Mouse (Mus musculus): ENCODE measurements around the gene D3Ertd254e. TPM values are rescaled to one million over a fixed set of nuclear protein-coding genes. Genes with fewer than 3 reads are reported as not detected.

D3Ertd254e gene
- polyA plus RNA-seq, 1 experiment, result 4.1 TPM

GRCm38 (mm10) chr3:36170670-36171210 is 19.9 kb downstream of the D3Ertd254e start:
- Histone ChIP-seq H3K4me3 (ENCODE audit: insufficient read depth, low read length) (no peak overlapping the region), H3K4me1 (ENCODE audit: control insufficient read depth, insufficient read depth, low read length) (no peaks in the 10 kb centered on the region), H3K27ac (ENCODE audit: insufficient read depth, low read depth, low read length) (no peak overlapping the region)
- no peak for TF ChIP-seq POLR2A (IDR thresholded peaks at IDR 0.05; ENCODE audit: borderline replicate concordance, low read depth, low read length)
- no peak for TF ChIP-seq CTCF (IDR thresholded peaks at IDR 0.05; ENCODE audit: low read depth, low read length)

- Histone ChIP-seq H3K27ac (ENCODE audit: insufficient read depth, low read depth, low read length) (no peak overlapping the region), H3K4me1 (ENCODE audit: control insufficient read depth, insufficient read depth, low read length) (no peaks in the 10 kb centered on the region), H3K4me3 (ENCODE audit: insufficient read depth, low read length) (no peak overlapping the region)
- TF ChIP-seq CTCF (IDR thresholded peaks at IDR 0.05; ENCODE audit: low read depth, low read length), result no peak
- no peak for TF ChIP-seq POLR2A (IDR thresholded peaks at IDR 0.05; ENCODE audit: borderline replicate concordance, low read depth, low read length)
These were observed 20.5 kb downstream of the D3Ertd254e start for GRCm38 (mm10) chr3:36171348-36171747.

GRCm38 (mm10) chr3:36173761-36174160 is 22.9 kb downstream of the D3Ertd254e start:
- H3K27ac ChIP-seq (ENCODE audit: insufficient read depth, low read depth, low read length), result no peak overlapping the region
- no peak overlapping the region for H3K4me3 ChIP-seq (ENCODE audit: insufficient read depth, low read length)
- TF ChIP-seq POLR2A (IDR thresholded peaks at IDR 0.05; ENCODE audit: borderline replicate concordance, low read depth, low read length) (no peak), CTCF (IDR thresholded peaks at IDR 0.05; ENCODE audit: low read depth, low read length) (no peak)
- H3K4me1 ChIP-seq (ENCODE audit: control insufficient read depth, insufficient read depth, low read length), result no peaks in the 10 kb centered on the region

GRCm38 (mm10) chr3:36181519-36181918 is 30.7 kb downstream of the D3Ertd254e start:
- TF ChIP-seq CTCF (IDR thresholded peaks at IDR 0.05; ENCODE audit: low read depth, low read length), result no peak
- TF ChIP-seq POLR2A (IDR thresholded peaks at IDR 0.05; ENCODE audit: borderline replicate concordance, low read depth, low read length), result no peak

GRCm38 (mm10) chr3:36186510-36186909 is 35.7 kb downstream of the D3Ertd254e start:
- no peak overlapping the region for H3K4me3 ChIP-seq (ENCODE audit: insufficient read depth, low read length)
- TF ChIP-seq POLR2A (IDR thresholded peaks at IDR 0.05; ENCODE audit: borderline replicate concordance, low read depth, low read length) (no peak), CTCF (IDR thresholded peaks at IDR 0.05; ENCODE audit: low read depth, low read length) (no peak)
- H3K4me1 ChIP-seq (ENCODE audit: control insufficient read depth, insufficient read depth, low read length), result peaks cover 18% of the 10 kb centered on the region
- no peak overlapping the region for H3K27ac ChIP-seq (ENCODE audit: insufficient read depth, low read depth, low read length)

More at GRCm38 (mm10) chr3:36181519-36181918, 30.7 kb downstream of the D3Ertd254e start:
- no peak overlapping the region for H3K27ac ChIP-seq (ENCODE audit: insufficient read depth, low read depth, low read length)
- 0 out of 2 replicates have a peak, but pooled peaks cover 2% of the 10 kb centered on the region for H3K4me1 ChIP-seq (ENCODE audit: control insufficient read depth, insufficient read depth, low read length)
- H3K4me3 ChIP-seq (ENCODE audit: insufficient read depth, low read length), result no peak overlapping the region

- no peak for TF ChIP-seq POLR2A (IDR thresholded peaks at IDR 0.05; ENCODE audit: borderline replicate concordance, low read depth, low read length)
- TF ChIP-seq CTCF (IDR thresholded peaks at IDR 0.05; ENCODE audit: low read depth, low read length), result no peak
- H3K4me1 ChIP-seq (ENCODE audit: control insufficient read depth, insufficient read depth, low read length), result peaks cover 22% of the 10 kb centered on the region
- peak overlapping the region; percentile 34 for H3K27ac ChIP-seq (ENCODE audit: insufficient read depth, low read depth, low read length)
- 0 out of 2 replicates have a peak overlapping the region, but pooled peaks have one; percentile 4 for H3K4me3 ChIP-seq (ENCODE audit: insufficient read depth, low read length)
These were observed 38.4 kb downstream of the D3Ertd254e start for GRCm38 (mm10) chr3:36189243-36189642.

GRCm38 (mm10) chr3:36201098-36201497 is 50.3 kb downstream of the D3Ertd254e start:
- TF ChIP-seq CTCF (IDR thresholded peaks at IDR 0.05; ENCODE audit: low read depth, low read length), result no peak
- no peak for TF ChIP-seq POLR2A (IDR thresholded peaks at IDR 0.05; ENCODE audit: borderline replicate concordance, low read depth, low read length)
- Histone ChIP-seq H3K4me3 (ENCODE audit: insufficient read depth, low read length) (no peak overlapping the region), H3K4me1 (ENCODE audit: control insufficient read depth, insufficient read depth, low read length) (peaks cover 6% of the 10 kb centered on the region), H3K27ac (ENCODE audit: insufficient read depth, low read depth, low read length) (no peak overlapping the region)

GRCm38 (mm10) chr3:36202932-36203331 is 52.1 kb downstream of the D3Ertd254e start:
- H3K27ac ChIP-seq (ENCODE audit: insufficient read depth, low read depth, low read length), result no peak overlapping the region
- TF ChIP-seq CTCF (IDR thresholded peaks at IDR 0.05; ENCODE audit: low read depth, low read length) (no peak), POLR2A (IDR thresholded peaks at IDR 0.05; ENCODE audit: borderline replicate concordance, low read depth, low read length) (no peak)
- H3K4me3 ChIP-seq (ENCODE audit: insufficient read depth, low read length), result no peak overlapping the region
- peaks cover 6% of the 10 kb centered on the region for H3K4me1 ChIP-seq (ENCODE audit: control insufficient read depth, insufficient read depth, low read length)

- Histone ChIP-seq H3K4me1 (ENCODE audit: control insufficient read depth, insufficient read depth, low read length) (peaks cover 15% of the 10 kb centered on the region), H3K27ac (ENCODE audit: insufficient read depth, low read depth, low read length) (no peak overlapping the region), H3K4me3 (ENCODE audit: insufficient read depth, low read length) (no peak overlapping the region)
- TF ChIP-seq CTCF (IDR thresholded peaks at IDR 0.05; ENCODE audit: low read depth, low read length), result no peak
- no peak for TF ChIP-seq POLR2A (IDR thresholded peaks at IDR 0.05; ENCODE audit: borderline replicate concordance, low read depth, low read length)
These were observed 56.9 kb downstream of the D3Ertd254e start for GRCm38 (mm10) chr3:36207520-36208264.
